Mouse (Mus musculus): Measurements from ENCODE around the gene Mok. TPM values are rescaled to one million over a fixed set of nuclear protein-coding genes. Genes with fewer than 3 reads are reported as not detected.

The Mok gene
- total and polyA plus RNA-seq, 2 experiments from 2014 or later, result 7.4 to 11.8 TPM

- H3K4me3 ChIP-seq (ENCODE audit: low read length), result peak within 1 kb of the TSS; percentile 67
- ATAC-seq (peak; percentile 90), DNase-seq (ENCODE audit: low spot score) (peak; percentile 88)
- under 1% methylated on average over 70 of the region's 89 CpGs for WGBS
- H3K9me3 ChIP-seq (ENCODE audit: low read length), result no peaks in the 10 kb centered on the region
- peaks cover 2% of the 10 kb centered on the region; the same call in 1 of the 2 replicates for H3K36me3 ChIP-seq (ENCODE audit: insufficient read depth, low read length)
- peak; percentile 12; the same call in 1 of the 2 replicates for TF ChIP-seq CTCF (IDR thresholded peaks at IDR 0.05; ENCODE audit: low read depth)
- H3K4me2 ChIP-seq (ENCODE audit: low read depth, low read length), result peak within 1 kb of the TSS; percentile 80
- H3K27ac ChIP-seq, result peak within 1 kb of the TSS; percentile 87
- no peaks in the 10 kb centered on the region for H3K27me3 ChIP-seq (ENCODE audit: insufficient read depth, low read length)
- H3K9ac ChIP-seq (replicated peaks; ENCODE audit: low read length), result peak within 1 kb of the TSS; percentile 94
- 0 out of 2 replicates have a peak, but pooled peaks cover 8% of the 10 kb centered on the region for H3K4me1 ChIP-seq (ENCODE audit: insufficient read depth, low read length)
Measured at GRCm38 (mm10) chr12:110850010-110850928, 9.5 kb upstream of the Mok start, which contains the start of gene Zfp839. Gene Zfp839 (plus strand): TSS chr12:110850253.

GRCm38 (mm10) chr12:110846191-110846765, 5.5 kb upstream of the Mok start:
- Histone ChIP-seq H3K9me3 (ENCODE audit: low read length) (no peaks in the 10 kb centered on the region), H3K36me3 (ENCODE audit: insufficient read depth, low read length) (no peaks in the 10 kb centered on the region), H3K27me3 (ENCODE audit: insufficient read depth, low read length) (no peaks in the 10 kb centered on the region), H3K4me3 (ENCODE audit: low read length) (peak overlapping the region; percentile 43), H3K27ac (no peak overlapping the region), H3K4me1 (ENCODE audit: insufficient read depth, low read length) (0 out of 2 replicates have a peak, but pooled peaks cover 9% of the 10 kb centered on the region), H3K9ac (replicated peaks; ENCODE audit: low read length) (no peak overlapping the region; the same call in 1 of the 2 replicates), H3K4me2 (ENCODE audit: low read depth, low read length) (peak overlapping the region; percentile 59)
- ATAC-seq (no peak), DNase-seq (ENCODE audit: low spot score) (peak; percentile 29)
- TF ChIP-seq CTCF (IDR thresholded peaks at IDR 0.05; ENCODE audit: low read depth), result no peak
- WGBS, result 53% methylated on average over 6 of the region's 6 CpGs

- no peaks in the 10 kb centered on the region for H3K9me3 ChIP-seq (ENCODE audit: low read length)
- peak overlapping the region; percentile 66 for H3K27ac ChIP-seq
- H3K4me1 ChIP-seq (ENCODE audit: insufficient read depth, low read length), result 0 out of 2 replicates have a peak, but pooled peaks cover 2% of the 10 kb centered on the region
- H3K27me3 ChIP-seq (ENCODE audit: insufficient read depth, low read length), result no peaks in the 10 kb centered on the region
- ATAC-seq (peak; percentile 57), DNase-seq (ENCODE audit: low spot score) (peak; percentile 85)
- TF ChIP-seq CTCF (IDR thresholded peaks at IDR 0.05; ENCODE audit: low read depth), result no peak
- WGBS, result under 1% methylated on average over 36 of the region's 36 CpGs
- H3K4me3 ChIP-seq (ENCODE audit: low read length), result peak overlapping the region; percentile 43
- H3K36me3 ChIP-seq (ENCODE audit: insufficient read depth, low read length), result no peaks in the 10 kb centered on the region
- H3K9ac ChIP-seq (replicated peaks; ENCODE audit: low read length), result peak overlapping the region; percentile 6; the same call in 1 of the 2 replicates
- H3K4me2 ChIP-seq (ENCODE audit: low read depth, low read length), result peak overlapping the region; percentile 59
Measured at GRCm38 (mm10) chr12:110845131-110845880, 4.6 kb upstream of the Mok start.

- 1% methylated on average over 42 of the region's 42 CpGs for WGBS
- H3K36me3 ChIP-seq (ENCODE audit: insufficient read depth, low read length), result no peaks in the 10 kb centered on the region
- peak overlapping the region; percentile 59 for H3K4me2 ChIP-seq (ENCODE audit: low read depth, low read length)
- ATAC-seq (no peak), DNase-seq (ENCODE audit: low spot score) (peak; percentile 26)
- H3K4me1 ChIP-seq (ENCODE audit: insufficient read depth, low read length), result 0 out of 2 replicates have a peak, but pooled peaks cover 2% of the 10 kb centered on the region
- H3K27ac ChIP-seq, result peak overlapping the region; percentile 60; the same call in 1 of the 2 replicates
- peak overlapping the region; percentile 43 for H3K4me3 ChIP-seq (ENCODE audit: low read length)
- no peaks in the 10 kb centered on the region for H3K9me3 ChIP-seq (ENCODE audit: low read length)
- H3K27me3 ChIP-seq (ENCODE audit: insufficient read depth, low read length), result no peaks in the 10 kb centered on the region
- TF ChIP-seq CTCF (IDR thresholded peaks at IDR 0.05; ENCODE audit: low read depth), result no peak; the same call in 1 of the 2 replicates
- H3K9ac ChIP-seq (replicated peaks; ENCODE audit: low read length), result peak overlapping the region; percentile 6; the same call in 1 of the 2 replicates
Measured at GRCm38 (mm10) chr12:110844227-110845130, 3.7 kb upstream of the Mok start.

- WGBS, result 18% methylated on average over 32 of the region's 32 CpGs
- 0 out of 2 replicates have a peak, but pooled peaks cover 2% of the 10 kb centered on the region for H3K4me1 ChIP-seq (ENCODE audit: insufficient read depth, low read length)
- peak overlapping the region; percentile 43 for H3K4me3 ChIP-seq (ENCODE audit: low read length)
- no peaks in the 10 kb centered on the region for H3K36me3 ChIP-seq (ENCODE audit: insufficient read depth, low read length)
- H3K9ac ChIP-seq (replicated peaks; ENCODE audit: low read length), result no peak overlapping the region
- H3K27me3 ChIP-seq (ENCODE audit: insufficient read depth, low read length), result no peaks in the 10 kb centered on the region
- ATAC-seq, result peak; percentile 56
- H3K9me3 ChIP-seq (ENCODE audit: low read length), result no peaks in the 10 kb centered on the region
- H3K27ac ChIP-seq, result no peak overlapping the region
- peak; percentile 84 for DNase-seq (ENCODE audit: low spot score)
- TF ChIP-seq CTCF (IDR thresholded peaks at IDR 0.05; ENCODE audit: low read depth), result peak; percentile 94
- H3K4me2 ChIP-seq (ENCODE audit: low read depth, low read length), result peak overlapping the region; percentile 59
Measured at GRCm38 (mm10) chr12:110843194-110844048, 2.7 kb upstream of the Mok start.
